Mouse (Mus musculus) right cerebral cortex, postnatal 36 days (tissue): ENCODE data around the gene Cxcl15.
"Not testable (repeated sequence)": the region's sequence is repeated elsewhere in the genome, so short reads cannot be mapped to it uniquely, and the experiment has no call there.

ENCODE experiments used
- DNase-seq, 2 experiments: peaks; one replicate each; pipeline ENCODE4 v3.0.0; 2022; ENCODE audit warnings: low spot score in 2 of 2, mixed read lengths in 1 of 2

Gene Cxcl15

DNA sequence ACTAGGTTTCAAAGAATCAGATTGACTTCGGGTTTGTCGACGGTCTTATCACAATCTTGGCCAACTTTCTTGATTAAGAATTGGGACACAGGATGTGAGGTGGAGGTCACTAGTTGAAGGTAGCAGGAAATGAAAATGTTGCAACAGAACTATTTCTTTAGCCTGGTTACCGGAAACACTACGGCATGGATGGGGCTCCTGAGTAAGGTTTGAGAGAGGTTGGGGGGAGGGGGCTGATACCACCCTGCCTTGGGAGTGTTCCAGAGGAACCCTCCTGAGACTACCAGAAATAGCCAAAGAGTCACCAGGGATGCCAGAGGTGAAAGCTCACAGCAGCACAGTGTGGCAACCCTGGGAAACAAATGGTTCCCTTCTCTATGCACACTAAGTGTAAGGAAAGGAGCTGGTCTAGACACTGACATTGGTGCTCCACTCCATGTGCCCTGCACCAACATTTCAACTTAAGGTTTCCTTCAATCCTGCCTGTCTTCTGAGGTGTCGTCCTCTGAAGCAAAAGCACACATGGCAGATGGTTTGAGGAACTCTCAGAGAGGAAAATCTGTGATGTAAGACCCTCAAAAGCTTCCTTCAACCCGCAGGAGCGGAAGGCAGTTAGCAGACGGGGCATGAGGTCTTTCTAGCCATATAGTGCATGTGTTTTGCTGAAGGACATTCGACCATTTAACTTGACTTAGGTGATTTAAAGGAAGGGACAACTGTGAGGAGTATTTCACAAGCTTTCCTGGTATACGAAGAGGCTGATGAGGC lies 4.8 kb upstream of the Cxcl15 start:
- DNase-seq, result no peak

DNA sequence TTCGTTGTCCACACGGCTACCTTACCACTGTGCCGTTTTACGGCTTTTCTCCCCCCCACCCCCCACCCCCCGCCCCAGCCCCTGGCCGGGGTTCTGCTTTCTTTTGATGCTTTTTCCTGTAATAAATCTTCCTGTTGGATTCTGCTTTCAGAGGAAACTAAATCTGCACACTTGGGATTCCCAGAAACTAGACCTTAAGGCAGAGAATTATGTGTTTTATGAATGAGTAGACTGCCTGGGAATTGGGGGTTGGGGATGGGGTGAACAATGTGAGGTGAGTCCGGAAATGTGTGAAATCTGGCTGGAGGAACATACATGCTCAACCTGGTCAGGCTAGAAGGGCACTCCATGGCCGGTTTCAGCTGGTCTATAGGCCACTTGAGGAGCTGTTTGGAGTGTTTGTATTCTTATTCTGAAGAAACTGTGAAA lies 4.2 kb upstream of the Cxcl15 start:
- DNase-seq, result no peak

DNA sequence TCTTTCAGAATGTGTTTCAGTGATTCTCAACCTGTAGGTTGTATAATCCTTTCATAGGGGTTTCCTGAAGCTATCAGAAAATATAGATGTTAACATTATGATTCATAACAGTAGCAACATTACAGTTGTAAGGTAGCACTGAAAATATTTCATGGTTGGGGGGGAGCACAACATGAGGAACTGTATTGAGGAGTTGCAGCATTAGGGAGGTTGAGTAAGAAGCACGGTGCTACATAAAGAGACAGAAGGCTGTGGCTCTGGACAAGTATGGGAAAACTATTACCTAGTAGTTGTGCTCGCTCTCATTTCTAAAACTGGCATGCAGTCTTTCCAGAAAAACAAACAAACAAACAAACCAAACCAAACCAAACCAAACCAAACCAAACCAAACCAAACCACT lies 1.1 kb downstream of the Cxcl15 start:
- DNase-seq, result not testable (repeated sequence)

DNA sequence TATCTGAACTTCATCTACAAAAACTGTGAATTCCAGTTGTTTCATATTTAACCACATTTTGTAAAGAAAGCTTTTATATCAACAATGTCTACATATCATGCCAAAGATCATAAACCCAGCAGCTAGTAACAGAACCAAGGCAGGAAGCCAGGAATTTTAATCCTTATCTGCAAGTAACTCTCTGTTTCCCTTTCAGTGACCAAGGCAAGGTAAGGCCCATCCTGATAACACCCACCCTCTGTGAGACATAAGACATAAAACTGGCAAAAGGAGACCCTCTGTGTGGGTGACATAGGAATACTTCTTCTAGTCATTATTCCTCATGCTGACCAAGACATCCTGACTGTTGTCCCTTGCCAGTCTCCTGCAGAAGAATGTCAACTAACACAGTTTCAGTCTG lies 10.2 kb downstream of the Cxcl15 start:
- DNase-seq, result no peak

DNA sequence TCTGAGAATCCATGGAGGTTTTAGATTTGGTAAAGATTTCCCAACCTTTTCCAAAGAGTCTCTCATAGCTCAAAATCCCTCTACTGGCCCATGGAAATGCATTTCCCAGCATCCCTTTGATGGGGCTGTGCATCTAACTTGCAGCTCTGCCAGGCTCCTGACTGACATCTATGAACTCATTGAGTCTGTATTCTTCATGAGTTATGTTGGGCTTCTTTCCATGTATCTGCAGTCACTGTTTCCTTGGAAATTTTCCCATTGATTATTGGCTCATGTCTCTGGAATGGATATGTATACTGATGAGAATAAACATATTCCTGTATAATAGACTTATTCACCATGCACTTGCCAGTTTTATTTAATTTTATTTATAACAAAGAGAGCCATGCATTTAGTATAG lies 11.7 kb downstream of the Cxcl15 start:
- no peak for DNase-seq

DNA sequence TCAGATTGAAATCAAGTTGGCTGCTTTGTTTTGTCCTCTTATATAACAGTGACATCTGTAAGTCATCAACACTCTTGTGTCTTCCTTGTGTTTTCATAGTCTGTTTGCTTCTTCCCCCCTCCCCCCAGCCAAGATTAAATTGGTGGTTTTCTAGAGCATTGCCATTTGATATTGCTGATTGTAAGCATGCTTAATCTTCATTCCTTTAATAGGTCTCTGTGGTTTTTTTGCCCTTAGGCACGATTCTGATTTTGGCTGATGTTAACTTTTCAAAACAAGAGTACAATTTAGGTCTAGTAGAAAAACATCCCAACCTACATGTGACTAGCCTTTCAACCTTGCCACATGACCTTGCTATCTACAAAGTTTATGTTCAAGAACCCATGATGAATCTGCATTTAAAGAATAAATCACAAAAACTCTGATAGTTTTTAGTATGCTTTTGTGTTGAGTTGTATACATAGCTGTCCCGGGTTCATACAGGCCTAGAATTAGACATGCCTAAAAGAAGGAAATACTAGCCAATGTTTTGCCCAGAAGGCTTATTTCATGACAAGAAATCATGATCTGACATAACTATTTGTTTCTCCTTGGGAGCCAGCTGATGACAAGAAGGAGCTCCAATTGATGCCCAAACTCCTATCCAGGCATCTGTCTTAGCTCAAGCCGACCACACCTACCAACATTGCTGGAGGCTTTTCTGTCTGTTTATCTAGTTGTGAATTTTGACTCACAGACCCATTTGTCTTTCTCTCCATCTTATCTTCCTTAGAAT lies 13.0 kb downstream of the Cxcl15 start:
- DNase-seq, result no peak

DNA sequence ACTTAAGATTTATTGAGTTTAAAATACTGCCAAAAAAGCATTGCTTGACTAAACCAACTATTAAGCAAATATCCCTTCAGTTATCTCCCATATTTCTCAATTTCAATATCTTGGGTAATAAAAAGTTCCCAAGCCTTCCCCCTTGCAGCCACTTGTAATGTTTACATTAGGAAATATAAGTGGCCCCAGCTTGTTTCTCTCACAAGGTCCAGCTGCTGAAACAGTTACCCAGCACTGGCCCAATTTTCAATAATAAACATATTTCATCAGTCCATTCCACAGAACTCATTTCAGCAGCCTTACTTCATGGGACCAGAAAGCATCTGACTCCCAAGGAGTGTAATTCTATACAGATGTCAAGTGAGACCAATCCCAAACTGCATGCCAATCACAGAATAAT lies 25.4 kb downstream of the Cxcl15 start:
- DNase-seq, result no peak

DNA sequence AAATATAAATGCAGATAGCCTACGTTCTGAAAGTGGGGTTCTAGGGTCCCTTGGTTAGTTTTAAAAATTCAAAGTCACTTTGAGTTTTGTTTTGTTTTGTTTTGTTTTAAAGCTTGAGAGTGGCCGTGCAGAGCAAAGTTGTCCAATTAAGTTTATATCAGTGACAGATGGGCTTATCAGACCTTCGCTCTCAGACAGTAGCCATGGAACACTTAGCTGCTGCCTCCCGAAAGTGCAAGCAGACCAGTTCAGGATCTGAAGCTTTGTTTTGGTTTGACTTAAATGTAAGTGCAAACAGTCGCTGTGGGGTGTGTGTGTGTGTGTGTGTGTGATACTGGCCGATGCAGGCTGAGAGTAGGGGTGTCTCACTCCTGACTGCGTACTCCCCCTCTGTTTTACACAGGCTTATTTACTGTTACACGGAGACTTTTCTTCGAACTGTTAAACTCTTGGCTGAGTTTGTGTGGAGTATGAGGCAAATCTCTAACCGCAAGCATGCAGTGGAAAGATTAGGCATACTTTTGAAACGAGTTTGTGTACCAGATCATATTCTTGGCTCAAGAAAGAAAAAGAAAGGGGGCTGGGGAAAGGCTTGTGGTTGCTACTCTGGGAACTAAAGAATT lies 37.9 kb downstream of the Cxcl15 start:
- no peak for DNase-seq

DNA sequence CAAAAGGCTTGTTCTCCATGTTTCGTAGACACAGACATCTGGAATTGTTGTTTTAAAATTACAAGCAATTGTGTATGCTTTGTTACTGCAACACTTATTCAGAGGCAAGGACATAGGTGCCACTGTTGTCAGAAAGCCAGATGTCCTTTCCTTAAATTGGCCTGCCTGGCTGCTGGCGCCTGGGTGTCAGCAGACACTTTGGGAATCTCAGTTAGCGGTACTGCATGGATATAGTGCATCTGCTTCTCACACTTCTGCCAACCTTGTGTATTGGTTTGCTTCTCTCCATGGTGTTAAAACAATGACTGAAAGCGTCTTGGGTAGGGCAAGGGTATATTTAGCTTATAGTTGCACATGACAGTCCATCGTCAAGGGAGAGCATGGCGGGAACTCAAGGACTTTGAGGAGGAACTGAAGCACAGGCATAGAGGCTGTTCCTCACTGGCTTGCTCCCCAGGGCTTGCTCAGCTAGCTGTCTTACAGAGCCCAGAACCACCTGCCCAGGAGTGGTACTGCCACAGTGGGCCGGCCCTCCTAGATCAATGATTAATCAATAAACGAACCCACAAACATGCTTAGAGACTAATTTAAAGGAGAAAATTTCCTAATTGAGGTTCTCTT lies 38.5 kb downstream of the Cxcl15 start:
- DNase-seq, result no peak

DNA sequence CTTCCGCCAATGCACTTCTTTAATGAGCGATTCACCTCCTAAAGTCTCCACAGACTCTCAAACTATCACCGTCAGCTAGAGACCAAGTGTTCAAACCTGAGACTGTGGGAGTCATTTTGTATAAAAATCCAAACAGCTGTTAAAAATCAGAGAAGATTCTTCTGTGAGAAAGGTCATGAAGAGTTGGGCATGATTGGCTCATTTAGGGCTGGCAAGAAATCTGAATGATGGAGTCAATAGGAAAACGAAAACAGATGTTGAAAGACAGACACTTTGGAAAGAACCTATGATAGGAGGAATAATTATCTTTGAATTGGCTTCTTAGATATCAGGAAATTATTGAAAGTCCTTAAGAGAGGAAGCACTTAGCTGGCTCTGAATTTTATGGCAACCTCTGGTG lies 40.1 kb downstream of the Cxcl15 start:
- no peak for DNase-seq

DNA sequence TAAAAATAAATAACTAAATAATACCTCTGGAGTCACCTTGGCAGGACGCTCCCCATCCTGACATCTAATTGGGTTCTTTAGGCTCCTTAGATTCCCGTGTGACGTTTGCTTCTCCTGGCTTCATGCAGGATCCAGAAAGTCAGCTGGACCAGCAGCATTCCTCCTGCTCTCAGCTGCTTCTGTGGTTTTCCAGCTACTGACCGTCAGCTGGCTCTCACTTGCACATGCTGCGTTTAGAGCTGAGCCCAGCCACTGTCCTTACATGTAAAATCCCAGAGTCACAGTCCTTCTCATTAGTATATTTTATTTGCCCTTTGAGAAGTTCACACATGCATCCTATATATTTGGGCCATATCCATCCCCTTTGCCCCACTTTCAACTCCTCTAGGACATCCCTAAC lies 44.2 kb downstream of the Cxcl15 start:
- no peak for DNase-seq

DNA sequence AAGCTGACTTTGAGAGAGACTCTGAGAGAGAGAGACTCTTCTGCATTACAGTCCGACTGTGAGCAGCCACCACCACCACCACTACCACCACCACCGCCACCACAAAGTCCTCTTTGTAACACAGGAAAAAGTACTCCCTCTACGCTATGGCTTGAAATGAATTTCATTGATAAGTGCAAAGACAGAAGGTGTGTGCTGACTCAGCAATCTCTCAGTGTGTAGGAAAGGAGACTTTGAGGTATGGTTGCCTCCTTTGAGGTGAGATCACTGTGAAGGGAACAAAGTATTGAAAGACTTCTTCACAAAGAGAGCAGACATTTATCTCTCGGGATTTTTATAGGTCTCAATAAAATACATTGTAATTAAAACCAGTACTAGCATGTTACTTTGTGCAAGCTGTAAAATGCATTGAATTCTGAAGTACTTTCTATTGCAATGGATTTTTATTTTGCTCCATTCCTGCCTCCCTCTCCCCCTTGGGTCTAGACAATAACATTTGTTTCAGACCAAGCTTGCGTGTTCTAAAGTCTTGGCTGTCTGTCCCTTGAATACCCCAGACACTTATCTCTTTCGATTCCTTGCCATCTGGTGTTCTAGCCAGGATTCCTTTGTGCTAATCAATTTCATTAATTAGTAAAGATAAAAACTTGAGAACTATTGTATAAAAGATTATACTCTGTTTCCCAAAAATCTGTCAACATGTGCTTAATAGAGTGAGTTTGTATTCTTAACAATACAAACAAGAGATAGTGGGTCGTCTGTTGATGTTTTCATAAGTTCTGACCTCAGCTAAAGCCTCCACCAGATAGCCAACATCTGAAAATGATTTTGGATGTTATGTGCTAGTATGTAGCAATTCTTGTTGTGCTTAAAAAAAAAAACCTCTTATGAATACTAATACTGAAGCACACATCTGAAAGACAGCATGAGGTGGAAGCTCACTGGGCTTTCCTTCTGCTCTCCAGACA lies 46.9 kb downstream of the Cxcl15 start:
- no peak for DNase-seq

DNA sequence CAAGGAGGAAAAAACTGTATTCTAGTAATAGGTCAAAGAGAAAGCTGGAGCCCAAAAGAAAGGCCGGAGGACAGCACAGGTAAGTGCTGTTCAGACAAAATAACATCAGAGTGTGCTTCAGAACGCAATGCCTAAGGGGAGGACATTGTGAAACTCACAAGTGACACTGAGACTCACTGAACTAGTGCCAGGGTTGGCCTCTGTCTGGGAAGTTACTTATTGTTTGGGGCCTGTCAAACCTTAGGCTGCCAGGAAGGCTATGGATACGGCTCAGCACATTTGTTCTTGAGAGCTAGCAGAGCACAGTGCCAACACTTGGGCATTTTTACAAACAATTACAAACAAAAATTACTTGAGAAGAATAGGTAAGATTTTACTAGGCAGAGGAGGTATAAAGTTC lies 49.6 kb downstream of the Cxcl15 start:
- no peak for DNase-seq

DNA sequence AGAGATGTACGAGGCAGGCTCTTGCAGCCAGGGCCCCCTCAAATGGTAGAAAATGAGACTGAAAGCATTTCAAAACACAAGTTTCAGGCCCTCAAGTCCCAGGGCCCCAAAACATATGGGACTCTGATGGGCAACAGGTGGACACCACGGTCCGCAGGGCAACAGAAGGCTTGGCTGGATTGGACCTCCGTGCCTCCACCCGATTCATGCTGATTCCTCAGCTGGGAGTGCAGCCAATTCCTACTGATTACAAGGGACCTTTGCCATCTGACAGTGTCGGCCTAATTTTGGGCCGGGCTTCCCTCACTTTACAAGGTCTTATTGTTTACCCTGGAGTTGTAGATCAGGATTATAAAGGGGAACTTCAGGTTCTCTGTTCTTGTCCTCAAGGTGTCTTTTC lies 55.8 kb downstream of the Cxcl15 start:
- DNase-seq, result not testable (repeated sequence)

DNA sequence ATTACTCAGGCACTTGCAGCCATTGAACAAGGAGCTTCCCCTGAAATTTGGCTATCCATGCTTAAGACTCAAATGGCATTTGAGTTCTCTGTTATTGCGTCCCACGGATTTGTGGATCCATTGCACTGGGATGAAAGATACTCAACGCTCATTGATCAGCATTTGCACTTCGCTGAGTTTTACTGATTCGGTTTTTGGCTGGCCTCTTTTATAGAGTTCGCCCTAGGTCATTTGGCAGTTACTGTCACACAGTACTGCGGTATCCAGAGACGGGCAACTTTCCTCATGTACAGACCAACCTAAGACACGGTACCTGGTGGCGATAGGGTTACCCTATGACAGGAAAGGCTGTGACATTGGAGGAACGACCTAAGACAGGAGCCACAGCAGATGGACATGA lies 57.1 kb downstream of the Cxcl15 start:
- not testable (repeated sequence) for DNase-seq
